Mouse (Mus musculus) megakaryocyte, embryonic 14.5 days (primary cell): ENCODE data around the gene Bmi1.

Experiments
- FLI1 ChIP-seq: IDR thresholded peaks from 2 replicates; pipeline ENCODE4 v1.6.1; 2012; ENCODE audit warnings: low read length, inconsistent platforms, mixed read lengths
- GATA1 ChIP-seq: IDR thresholded peaks from 3 replicates; pipeline ENCODE4 v1.6.1; 2012; ENCODE audit warnings: mixed read lengths, low read length, inconsistent platforms, borderline replicate concordance

GRCm38 (mm10) chr2:18698663-18699385 lies 22.0 kb downstream of the Bmi1 start:
- TF ChIP-seq GATA1 (no peak), FLI1 (no peak)
